Mouse (Mus musculus) lung, embryonic 16.5 days (tissue): ENCODE data around the gene Irf2bp1. TPM values are rescaled to one million over a fixed set of nuclear protein-coding genes. Genes with fewer than 3 reads are reported as not detected.

Source experiments
- ATAC-seq: fragments of 200-750 bp; cut with Nextera tagmentation; 2 replicates; pipeline ENCODE4 v1.8.0; 2017; ENCODE audit warnings: low read depth, mild to moderate bottlenecking, moderate library complexity
- H3K27ac ChIP-seq: fragments of 300-500 bp; sonication (generic); 2 replicates; pipeline ENCODE4 v1.5.1; 2014; ENCODE audit warnings: mild to moderate bottlenecking, control low read depth, low read length
- H3K27me3 ChIP-seq: fragments of 300-500 bp; sonication (generic); 2 replicates; pipeline ENCODE4 v1.6.1; 2014; ENCODE audit warnings: low read depth, low read length, mixed read lengths; ENCODE audit not compliant: control insufficient read depth, insufficient read depth
- H3K36me3 ChIP-seq: fragments of 300-500 bp; sonication (generic); 2 replicates; pipeline ENCODE4 v1.6.1; 2014; ENCODE audit warnings: low read length; ENCODE audit not compliant: control insufficient read depth, insufficient read depth
- H3K4me1 ChIP-seq: fragments of 300-500 bp; sonication (generic); replicated peaks from 2 replicates; pipeline ENCODE4 v1.6.1; 2014; ENCODE audit warnings: low read length, mixed read lengths; ENCODE audit not compliant: control insufficient read depth, insufficient read depth
- H3K4me2 ChIP-seq: fragments of 300-500 bp; sonication (generic); 2 replicates; pipeline ENCODE4 v1.6.1; 2014; ENCODE audit warnings: low read depth, low read length, control low read depth
- H3K4me3 ChIP-seq: fragments of 300-500 bp; sonication (generic); 2 replicates; pipeline ENCODE4 v1.5.1; 2014; ENCODE audit warnings: mild to moderate bottlenecking, low read length, control low read depth
- H3K9ac ChIP-seq: fragments of 300-500 bp; sonication (generic); 2 replicates; pipeline ENCODE4 v1.6.1; 2014; ENCODE audit warnings: low read length, control low read depth
- H3K9me3 ChIP-seq: fragments of 300-500 bp; sonication (generic); 2 replicates; pipeline ENCODE4 v1.6.1; 2016; ENCODE audit warnings: low read length; ENCODE audit not compliant: control insufficient read depth
- WGBS: fragments of 180-500 bp; shearing (Covaris S2); extraction: QIAGEN DNeasy Blood & Tissue Kit; methylation state at CpG from one replicate; pipeline ENCODE4 v1.1.7; 2014; 5-methylcytosine and 5-hydroxymethylcytosine counted together
- polyA plus RNA-seq: library from polyadenylated mRNA; unstranded; fragments of >200 nt; fragmentation: Nextera tagmentation; extraction: Ambion mirVana; gene quantifications from 2 replicates; pipeline ENCODE4 v1.2.1, GENCODE M21; 2015

Gene Irf2bp1
- polyA plus RNA-seq, 1 experiment from 2014 or later: 16.0 TPM

GRCm38 (mm10) chr7:18967603-18968002, 36.2 kb upstream of the Irf2bp1 start:
- Histone ChIP-seq H3K4me2 (no peak overlapping the region), H3K4me3 (no peak overlapping the region), H3K9me3 (no peaks in the 10 kb centered on the region), H3K27ac (no peak overlapping the region), H3K27me3 (peaks cover 31% of the 10 kb centered on the region), H3K4me1 (0 out of 2 replicates have a peak, but pooled peaks cover 4% of the 10 kb centered on the region), H3K36me3 (no peaks in the 10 kb centered on the region), H3K9ac (no peak overlapping the region)
- no peak; the same call in 1 of the 2 replicates for ATAC-seq
- WGBS: 6% methylated on average over 8 of the region's 8 CpGs

GRCm38 (mm10) chr7:18970956-18971355, 32.9 kb upstream of the Irf2bp1 start:
- H3K27me3 ChIP-seq: peaks cover under 1% of the 10 kb centered on the region
- no peak overlapping the region for H3K4me3 ChIP-seq
- H3K27ac ChIP-seq: no peak overlapping the region
- H3K9me3 ChIP-seq: no peaks in the 10 kb centered on the region
- WGBS: 85% methylated on average over 3 of the region's 3 CpGs
- no peaks in the 10 kb centered on the region for H3K36me3 ChIP-seq
- H3K4me2 ChIP-seq: no peak overlapping the region
- H3K9ac ChIP-seq: no peak overlapping the region
- no peak for ATAC-seq
- no peaks in the 10 kb centered on the region for H3K4me1 ChIP-seq

- no peaks in the 10 kb centered on the region for H3K27me3 ChIP-seq
- no peak overlapping the region for H3K4me3 ChIP-seq
- 65% methylated on average over 9 of the region's 9 CpGs for WGBS
- H3K27ac ChIP-seq: no peak overlapping the region
- no peak for ATAC-seq
- H3K4me1 ChIP-seq: no peaks in the 10 kb centered on the region
- H3K36me3 ChIP-seq: no peaks in the 10 kb centered on the region
- no peak overlapping the region for H3K9ac ChIP-seq
- no peak overlapping the region for H3K4me2 ChIP-seq
- H3K9me3 ChIP-seq: no peaks in the 10 kb centered on the region
Observed at GRCm38 (mm10) chr7:18978381-18978780, 25.5 kb upstream of the Irf2bp1 start.

GRCm38 (mm10) chr7:18986503-18986902, 17.3 kb upstream of the Irf2bp1 start:
- ATAC-seq: no peak
- Histone ChIP-seq H3K9me3 (no peaks in the 10 kb centered on the region), H3K27ac (no peak overlapping the region), H3K9ac (no peak overlapping the region), H3K4me2 (no peak overlapping the region), H3K27me3 (peaks cover 1% of the 10 kb centered on the region), H3K36me3 (no peaks in the 10 kb centered on the region), H3K4me1 (peaks cover 10% of the 10 kb centered on the region), H3K4me3 (no peak overlapping the region)
- 44% methylated on average over 2 of the region's 2 CpGs for WGBS

GRCm38 (mm10) chr7:18987100-18987499, 16.7 kb upstream of the Irf2bp1 start, which contains the start of gene Nanos2:
TSS of gene Nanos2 (plus strand) at chr7:18987400.
- no peak for ATAC-seq
- no peaks in the 10 kb centered on the region for H3K36me3 ChIP-seq
- H3K9me3 ChIP-seq: no peaks in the 10 kb centered on the region
- no peak within 1 kb of the TSS for H3K4me2 ChIP-seq
- 62% methylated on average over 2 of the region's 2 CpGs for WGBS
- H3K9ac ChIP-seq: no peak within 1 kb of the TSS
- H3K4me3 ChIP-seq: no peak within 1 kb of the TSS
- H3K4me1 ChIP-seq: peaks cover 16% of the 10 kb centered on the region
- no peak within 1 kb of the TSS for H3K27ac ChIP-seq
- H3K27me3 ChIP-seq: peaks cover 7% of the 10 kb centered on the region

- no peaks in the 10 kb centered on the region for H3K9me3 ChIP-seq
- H3K4me3 ChIP-seq: no peak overlapping the region
- H3K9ac ChIP-seq: no peak overlapping the region
- peaks cover 22% of the 10 kb centered on the region for H3K4me1 ChIP-seq
- no peak overlapping the region for H3K4me2 ChIP-seq
- H3K27ac ChIP-seq: no peak overlapping the region
- no peaks in the 10 kb centered on the region for H3K36me3 ChIP-seq
- WGBS: 69% methylated on average over 13 of the region's 13 CpGs
- ATAC-seq: no peak
- peaks cover 13% of the 10 kb centered on the region for H3K27me3 ChIP-seq
Observed at GRCm38 (mm10) chr7:18987747-18988146, 16.1 kb upstream of the Irf2bp1 start.

GRCm38 (mm10) chr7:18988780-18989179, 15.1 kb upstream of the Irf2bp1 start:
- H3K4me3 ChIP-seq: no peak overlapping the region
- H3K9ac ChIP-seq: no peak overlapping the region
- WGBS: 58% methylated on average over 6 of the region's 6 CpGs
- no peak for ATAC-seq
- no peaks in the 10 kb centered on the region for H3K36me3 ChIP-seq
- H3K4me1 ChIP-seq: peaks cover 22% of the 10 kb centered on the region
- H3K9me3 ChIP-seq: no peaks in the 10 kb centered on the region
- no peak overlapping the region for H3K27ac ChIP-seq
- peaks cover 18% of the 10 kb centered on the region for H3K27me3 ChIP-seq
- no peak overlapping the region for H3K4me2 ChIP-seq

- Histone ChIP-seq H3K9ac (peak overlapping the region; percentile 47; the same call in 1 of the 2 replicates), H3K4me2 (peak overlapping the region; percentile 86)
Observed at GRCm38 (mm10) chr7:18989995-18990394, 13.8 kb upstream of the Irf2bp1 start.

GRCm38 (mm10) chr7:18990601-18991295, 13.1 kb upstream of the Irf2bp1 start, which contains the start of gene Mypop:
TSS of gene Mypop (plus strand) at chr7:18991245.
- ATAC-seq: peak; percentile 95
- Histone ChIP-seq H3K4me3 (peak within 1 kb of the TSS; percentile 60), H3K9me3 (no peaks in the 10 kb centered on the region), H3K9ac (peak within 1 kb of the TSS; percentile 64), H3K4me2 (peak within 1 kb of the TSS; percentile 86), H3K27me3 (peaks cover 18% of the 10 kb centered on the region), H3K36me3 (0 out of 2 replicates have a peak, but pooled peaks cover under 1% of the 10 kb centered on the region), H3K27ac (peak within 1 kb of the TSS; percentile 77), H3K4me1 (peaks cover 27% of the 10 kb centered on the region)
- WGBS: under 1% methylated on average over 37 of the region's 37 CpGs

More at GRCm38 (mm10) chr7:18989995-18990394, 13.8 kb upstream of the Irf2bp1 start:
- no peaks in the 10 kb centered on the region for H3K36me3 ChIP-seq
- 4% methylated on average over 5 of the region's 5 CpGs for WGBS
- no peak for ATAC-seq
- H3K27ac ChIP-seq: no peak overlapping the region
- H3K4me1 ChIP-seq: peaks cover 23% of the 10 kb centered on the region
- no peaks in the 10 kb centered on the region for H3K9me3 ChIP-seq
- peaks cover 18% of the 10 kb centered on the region for H3K27me3 ChIP-seq
- peak overlapping the region; percentile 60 for H3K4me3 ChIP-seq
